Mouse (Mus musculus): ENCODE results near the gene Adgrd1. TPM values are rescaled to one million over a fixed set of nuclear protein-coding genes. Genes with fewer than 3 reads are reported as not detected.

The Adgrd1 gene
- total RNA-seq, 1 experiment from 2014 or later = 0.35 TPM

DNA sequence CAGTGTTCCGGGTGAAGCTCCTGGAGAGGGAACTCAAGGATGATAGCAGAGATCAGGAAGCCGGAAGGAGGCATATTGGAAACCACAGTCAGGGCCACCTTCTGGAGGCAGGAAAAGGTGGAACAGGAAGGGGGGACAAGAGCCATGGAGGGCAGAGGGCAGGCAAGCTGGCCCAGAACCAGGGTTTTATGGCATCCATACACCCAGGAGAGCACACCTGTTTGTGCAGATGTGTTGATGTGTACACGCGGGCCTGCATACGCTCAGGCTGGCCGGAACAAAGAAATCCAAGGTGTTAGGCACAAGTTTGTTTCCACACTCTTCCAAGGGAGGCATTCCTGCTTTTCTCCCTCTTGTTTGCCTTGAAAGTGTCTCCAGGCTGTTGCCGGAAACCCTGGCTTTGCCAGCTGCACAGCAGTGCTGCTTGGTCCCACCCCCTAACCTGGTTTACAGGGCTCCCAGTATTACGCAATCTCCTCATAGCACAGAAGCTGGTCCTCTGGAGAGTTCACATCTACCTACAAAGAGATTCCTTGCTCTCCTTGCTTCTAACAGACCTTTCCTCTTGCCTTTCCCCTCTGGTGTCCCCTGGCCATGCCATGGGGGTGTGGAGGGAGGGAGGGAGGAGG, 48.9 kb downstream of the Adgrd1 start:
- ATAC-seq (ENCODE audit: extremely low read depth, insufficient number of reproducible peaks, low FRiP score, poor library complexity, severe bottlenecking) = no peak

DNA sequence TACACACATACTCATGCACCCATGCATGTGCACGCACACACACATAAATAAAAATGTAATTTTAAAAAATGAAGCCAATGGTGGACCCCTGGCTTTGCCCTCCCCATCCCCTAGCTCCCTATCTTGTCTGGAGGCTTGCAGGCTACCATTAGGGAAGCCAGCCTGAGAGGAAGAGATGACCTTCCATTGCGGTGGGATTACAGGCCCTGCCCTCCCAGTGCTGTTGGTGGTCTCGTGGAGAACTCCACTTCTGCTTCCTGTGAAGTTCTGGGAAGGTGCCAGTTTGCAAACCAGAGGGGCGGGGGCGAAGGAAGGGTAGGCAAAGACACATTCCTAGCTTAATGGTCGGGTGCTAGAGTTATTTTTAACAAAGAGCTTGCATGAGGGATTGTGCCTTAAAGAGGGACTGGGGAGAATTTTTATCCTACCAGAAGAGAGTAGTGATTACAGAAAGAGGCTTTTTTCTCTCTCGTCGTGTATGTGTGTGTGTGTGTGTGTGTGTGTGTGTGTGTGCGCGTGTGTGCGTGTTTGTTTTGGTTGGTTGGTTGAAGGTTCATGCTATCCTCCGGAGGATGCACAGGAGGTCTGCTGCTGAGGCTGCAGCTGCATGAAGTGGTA, 50.5 kb downstream of the Adgrd1 start:
- ATAC-seq (ENCODE audit: extremely low read depth, insufficient number of reproducible peaks, low FRiP score, poor library complexity, severe bottlenecking) = no peak

DNA sequence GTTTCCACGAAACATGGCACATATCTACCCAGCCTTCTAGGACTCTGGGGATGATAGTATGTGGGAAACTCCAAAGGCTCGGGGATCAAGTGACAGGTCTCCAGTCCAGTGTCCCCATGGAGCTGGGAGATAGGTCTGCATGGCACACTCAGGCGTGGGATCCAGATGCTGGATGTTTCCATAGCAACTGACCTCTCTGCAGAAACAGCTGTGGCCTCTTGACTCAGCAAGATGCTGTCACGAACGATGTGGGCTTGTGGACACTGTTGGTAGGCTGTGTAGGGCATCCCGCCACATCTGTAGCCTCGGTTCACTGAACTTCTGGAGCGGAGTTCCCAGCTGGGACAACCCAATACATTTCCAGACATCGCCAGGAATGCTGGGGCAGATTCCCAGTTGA, 51.9 kb downstream of the Adgrd1 start:
- ATAC-seq (ENCODE audit: extremely low read depth, insufficient number of reproducible peaks, low FRiP score, poor library complexity, severe bottlenecking) = no peak

DNA sequence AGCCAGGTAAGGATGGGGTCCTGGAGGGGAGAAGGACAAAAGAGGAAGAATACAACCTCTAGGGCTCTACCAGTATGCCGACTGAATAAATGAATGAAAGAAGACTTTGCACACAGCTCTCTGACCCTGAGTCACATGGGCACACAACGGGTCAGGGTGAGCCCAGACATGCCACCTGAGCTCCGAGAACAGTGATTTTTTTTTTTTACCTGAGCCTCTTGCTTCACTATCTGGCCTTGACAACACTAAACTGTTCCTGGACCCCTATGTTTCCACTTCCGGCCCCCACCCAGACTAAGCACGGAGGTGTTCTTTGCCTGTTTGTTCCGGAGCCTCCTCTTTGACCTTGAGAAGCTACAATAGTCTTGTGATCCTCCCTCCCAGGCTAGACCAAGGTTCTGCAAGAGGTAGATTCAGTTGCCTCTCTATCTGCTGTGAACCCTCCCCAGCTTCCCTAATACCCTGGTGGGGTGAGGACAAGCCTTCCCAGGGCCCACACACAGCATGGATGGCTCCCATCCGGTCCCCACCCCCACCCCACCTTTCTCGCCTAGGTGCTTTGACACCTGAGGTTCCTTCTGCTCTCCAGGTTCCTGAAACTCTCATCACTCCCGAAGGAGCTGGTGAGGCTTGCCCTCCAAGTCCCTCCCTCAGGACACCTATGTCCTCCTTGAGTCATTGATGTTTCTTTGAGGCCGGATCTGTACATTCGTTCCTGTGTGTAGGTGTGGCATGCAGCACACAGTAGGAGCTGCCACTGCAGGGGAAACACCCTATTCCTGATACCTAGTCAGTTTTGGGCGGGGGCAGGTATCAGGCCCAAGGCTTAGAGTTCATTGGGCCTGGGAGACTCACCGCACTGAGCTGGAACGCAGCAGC, 58.7 kb downstream of the Adgrd1 start:
- no peak for ATAC-seq (ENCODE audit: extremely low read depth, insufficient number of reproducible peaks, low FRiP score, poor library complexity, severe bottlenecking)

DNA sequence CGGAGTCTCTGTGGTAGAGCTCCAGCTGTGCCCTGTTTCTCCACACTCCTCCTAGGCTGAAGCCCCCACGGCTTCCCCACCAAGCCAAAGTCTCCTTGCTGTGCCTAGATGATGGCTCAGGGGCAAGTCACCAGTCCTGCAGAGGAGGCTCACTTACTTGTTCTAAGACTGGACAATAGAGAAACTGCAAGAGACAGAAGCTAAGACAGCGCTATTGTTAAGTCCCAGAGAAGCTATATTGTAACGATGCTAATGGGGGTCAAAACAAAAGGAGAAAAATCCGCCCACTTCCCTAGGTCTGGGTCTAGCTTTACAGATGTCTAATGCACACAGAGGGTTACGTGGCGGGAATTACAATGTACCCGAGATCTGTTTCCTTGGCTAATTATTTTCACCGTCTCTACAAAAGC, 59.4 kb downstream of the Adgrd1 start:
- no peak for ATAC-seq (ENCODE audit: extremely low read depth, insufficient number of reproducible peaks, low FRiP score, poor library complexity, severe bottlenecking)

DNA sequence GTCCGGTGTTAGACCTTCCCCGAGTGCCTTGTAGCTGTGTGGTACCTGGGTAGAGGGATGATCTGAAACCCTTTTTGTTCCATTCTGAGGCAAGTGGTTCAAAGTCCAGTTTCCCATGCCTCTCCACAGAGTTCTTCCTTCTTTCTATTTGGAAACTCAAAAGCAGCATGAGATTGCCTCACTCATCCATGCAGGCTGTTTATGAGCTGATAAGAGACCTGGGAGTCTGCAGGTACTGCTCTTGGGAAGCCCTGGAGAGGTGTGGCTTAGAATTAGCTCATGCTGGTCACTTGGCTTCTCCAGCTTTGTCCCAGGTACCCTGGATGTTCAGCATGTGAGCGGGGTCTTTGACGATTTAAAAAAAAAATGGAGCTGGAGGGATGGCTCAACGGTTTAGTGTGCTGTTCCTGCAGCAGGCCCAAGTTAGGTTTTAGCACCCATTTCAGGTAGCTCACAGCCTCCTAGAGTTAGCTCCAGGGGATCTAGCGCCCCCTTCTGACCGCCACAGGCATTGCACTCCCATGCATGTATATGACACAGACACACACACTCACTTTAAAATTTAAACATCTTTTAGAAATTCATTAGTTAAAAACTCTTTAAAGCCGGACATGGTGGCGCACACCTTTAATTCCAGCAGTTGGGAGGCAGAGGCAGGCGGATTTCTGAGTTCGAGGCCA, 65.0 kb downstream of the Adgrd1 start:
- no peak for ATAC-seq (ENCODE audit: extremely low read depth, insufficient number of reproducible peaks, low FRiP score, poor library complexity, severe bottlenecking)

DNA sequence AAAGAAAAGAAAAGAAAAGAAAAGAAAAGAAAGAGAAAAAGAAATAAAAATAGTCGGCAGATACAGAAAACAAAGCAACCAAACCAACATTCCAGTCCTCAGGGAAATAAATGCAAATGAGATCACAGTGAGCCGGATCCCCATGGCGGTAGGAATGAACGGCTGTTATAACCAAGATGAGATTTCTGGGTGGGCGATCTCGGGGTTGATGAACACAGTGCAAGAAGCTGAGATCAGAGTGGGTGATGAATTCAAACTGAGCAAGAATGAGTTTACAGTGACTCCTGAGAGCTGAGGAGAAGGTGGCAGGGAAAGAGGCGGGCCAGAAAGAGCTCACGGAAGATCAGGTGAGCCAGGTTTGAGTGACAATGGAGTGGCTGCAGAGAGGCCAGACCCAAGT, 66.9 kb downstream of the Adgrd1 start:
- ATAC-seq (ENCODE audit: extremely low read depth, insufficient number of reproducible peaks, low FRiP score, poor library complexity, severe bottlenecking) = no peak

DNA sequence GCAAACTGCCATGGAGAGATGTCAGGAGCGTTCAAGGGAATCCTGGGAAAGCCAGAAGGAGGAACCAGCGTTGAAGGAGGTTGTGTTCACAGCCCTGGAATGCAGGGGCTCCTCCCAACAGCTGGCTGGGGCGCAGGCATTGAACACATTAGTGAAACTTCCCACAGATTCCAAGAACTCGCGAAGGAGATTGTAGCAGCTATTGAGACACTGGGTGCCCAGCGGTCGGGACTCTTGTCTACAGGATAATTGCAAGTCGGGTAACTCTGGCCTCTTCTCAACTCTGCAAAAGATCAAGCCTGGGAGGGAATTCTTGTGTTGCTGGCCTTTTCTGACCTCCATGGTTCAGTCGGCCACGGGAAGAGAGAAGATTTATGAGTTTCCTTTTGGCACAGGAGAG, 67.5 kb downstream of the Adgrd1 start:
- no peak for ATAC-seq (ENCODE audit: extremely low read depth, insufficient number of reproducible peaks, low FRiP score, poor library complexity, severe bottlenecking)

DNA sequence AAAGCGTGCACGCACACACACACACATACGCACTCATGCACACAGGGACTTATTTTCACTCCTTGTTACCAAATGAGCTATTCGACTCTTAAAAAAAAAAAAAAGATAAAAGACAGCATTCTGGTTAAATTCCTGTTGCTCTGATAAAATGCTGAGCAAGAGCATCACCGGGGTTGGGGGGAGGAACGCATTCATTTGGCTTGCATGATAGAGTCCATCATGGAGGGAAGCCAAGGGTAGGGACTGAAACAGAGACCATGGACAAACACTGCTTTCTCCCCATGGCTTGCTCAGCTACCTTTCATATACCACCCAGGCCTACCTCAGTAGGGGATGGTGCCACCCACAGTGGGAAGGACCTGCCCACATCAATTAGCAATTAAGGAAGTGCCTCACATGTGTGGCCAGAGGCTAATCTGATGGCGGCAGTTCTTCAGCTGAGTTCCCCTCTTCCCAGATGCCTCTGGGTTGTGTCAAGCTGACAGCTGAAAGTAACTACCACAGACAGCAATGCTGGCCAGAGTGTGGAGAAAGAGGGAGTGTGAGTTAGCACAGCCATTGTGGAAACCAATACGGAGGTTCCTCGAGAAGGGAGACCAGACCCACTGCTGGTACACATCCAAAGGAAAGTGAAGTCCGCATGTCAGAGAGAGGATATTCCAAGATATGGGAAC, 68.5 kb downstream of the Adgrd1 start:
- no peak for ATAC-seq (ENCODE audit: extremely low read depth, insufficient number of reproducible peaks, low FRiP score, poor library complexity, severe bottlenecking)

DNA sequence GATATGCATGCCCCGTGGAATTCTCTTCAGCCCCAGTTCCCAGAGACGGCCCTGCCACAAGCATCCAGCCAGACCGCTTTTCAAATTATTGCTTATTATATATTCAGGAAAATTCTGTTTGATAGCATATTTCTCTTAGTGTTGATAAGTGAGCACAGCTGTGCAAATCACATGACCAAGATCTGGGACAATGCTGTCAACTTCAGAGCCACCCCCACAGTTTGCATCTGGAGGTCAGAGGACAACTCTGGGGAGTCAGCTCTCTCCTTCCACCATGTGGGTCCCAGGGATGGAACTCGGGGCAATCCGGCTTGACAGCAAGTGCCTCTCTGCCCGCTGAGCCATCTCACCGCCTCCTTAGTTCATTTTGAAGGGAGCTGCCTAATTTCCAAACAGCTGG, 69.0 kb downstream of the Adgrd1 start:
- ATAC-seq (ENCODE audit: extremely low read depth, insufficient number of reproducible peaks, low FRiP score, poor library complexity, severe bottlenecking) = no peak

DNA sequence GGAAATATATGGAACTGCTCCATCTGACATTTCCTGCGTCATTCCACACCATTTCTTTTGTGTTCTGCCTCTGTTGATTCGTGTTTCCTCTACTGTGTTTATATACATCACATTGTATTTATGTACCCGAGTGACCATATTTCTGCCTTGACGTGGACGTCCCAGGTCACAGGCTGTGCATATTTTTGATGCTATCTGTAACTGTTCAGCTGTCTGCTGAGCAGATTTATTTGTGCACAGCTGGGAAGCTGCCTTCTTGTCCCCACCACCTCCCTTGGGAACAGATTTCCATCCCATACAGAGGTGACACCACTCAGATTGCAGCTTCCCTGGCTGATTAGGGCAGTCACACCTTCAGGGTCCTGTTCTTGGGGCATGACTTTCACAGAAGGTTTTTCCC, 72.5 kb downstream of the Adgrd1 start:
- no peak for ATAC-seq (ENCODE audit: extremely low read depth, insufficient number of reproducible peaks, low FRiP score, poor library complexity, severe bottlenecking)

DNA sequence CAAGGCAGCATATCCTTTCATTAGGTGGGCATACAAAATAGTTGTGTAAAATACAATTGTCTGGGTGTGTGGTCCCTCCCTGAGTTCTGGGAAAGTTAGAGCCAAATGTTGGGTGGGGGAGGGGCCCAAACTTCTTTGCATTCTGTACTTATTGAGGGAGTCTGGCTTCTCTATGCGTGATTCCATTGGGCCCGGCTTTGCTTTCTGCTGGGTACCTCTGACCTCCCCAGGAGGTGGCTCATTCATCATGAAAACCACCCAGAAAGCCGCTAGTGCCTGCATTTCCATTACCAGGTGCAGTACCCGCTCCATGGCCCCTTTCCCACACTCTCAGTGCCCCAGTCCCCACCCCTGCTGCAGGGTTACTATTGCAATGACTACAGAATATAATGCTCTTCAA, 73.0 kb downstream of the Adgrd1 start:
- no peak for ATAC-seq (ENCODE audit: extremely low read depth, insufficient number of reproducible peaks, low FRiP score, poor library complexity, severe bottlenecking)

DNA sequence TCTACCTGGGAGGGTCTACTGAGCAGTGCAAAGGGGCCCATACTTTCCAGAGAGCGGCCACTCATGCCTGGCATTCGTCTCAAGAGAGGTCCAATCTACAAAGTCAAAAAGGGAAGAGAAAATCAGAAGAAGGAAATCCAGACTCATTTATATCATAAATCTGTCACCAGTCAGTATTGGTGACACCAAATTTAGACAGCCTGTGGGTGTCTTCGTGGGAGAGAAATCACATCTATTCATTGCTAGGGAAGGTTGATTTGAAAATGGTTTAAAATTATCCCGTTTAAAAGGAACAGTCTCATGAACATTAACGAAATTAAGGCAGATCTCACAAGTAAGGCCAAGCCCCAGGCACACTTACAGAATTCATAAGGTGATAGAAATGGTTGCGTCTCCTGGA, 76.0 kb downstream of the Adgrd1 start:
- ATAC-seq (ENCODE audit: extremely low read depth, insufficient number of reproducible peaks, low FRiP score, poor library complexity, severe bottlenecking) = no peak

DNA sequence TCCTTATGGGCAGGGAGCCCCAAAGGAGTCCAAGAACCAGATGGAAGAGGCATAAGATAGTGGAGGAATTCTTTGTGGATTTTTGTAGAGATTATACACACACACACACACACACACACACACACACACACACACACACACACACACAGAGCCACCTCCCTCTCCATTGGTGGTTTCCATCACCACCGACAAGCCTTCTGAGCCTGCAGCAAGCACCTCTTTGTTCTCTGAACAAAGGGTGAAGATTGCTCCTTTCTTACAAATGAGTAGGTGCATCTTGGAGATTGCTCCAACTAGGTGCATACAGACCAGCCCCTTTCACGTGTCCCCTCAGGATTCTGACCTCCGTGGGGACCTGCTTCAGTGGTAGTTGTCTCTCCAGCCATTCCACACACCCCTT, 79.4 kb downstream of the Adgrd1 start:
- ATAC-seq (ENCODE audit: extremely low read depth, insufficient number of reproducible peaks, low FRiP score, poor library complexity, severe bottlenecking) = no peak

DNA sequence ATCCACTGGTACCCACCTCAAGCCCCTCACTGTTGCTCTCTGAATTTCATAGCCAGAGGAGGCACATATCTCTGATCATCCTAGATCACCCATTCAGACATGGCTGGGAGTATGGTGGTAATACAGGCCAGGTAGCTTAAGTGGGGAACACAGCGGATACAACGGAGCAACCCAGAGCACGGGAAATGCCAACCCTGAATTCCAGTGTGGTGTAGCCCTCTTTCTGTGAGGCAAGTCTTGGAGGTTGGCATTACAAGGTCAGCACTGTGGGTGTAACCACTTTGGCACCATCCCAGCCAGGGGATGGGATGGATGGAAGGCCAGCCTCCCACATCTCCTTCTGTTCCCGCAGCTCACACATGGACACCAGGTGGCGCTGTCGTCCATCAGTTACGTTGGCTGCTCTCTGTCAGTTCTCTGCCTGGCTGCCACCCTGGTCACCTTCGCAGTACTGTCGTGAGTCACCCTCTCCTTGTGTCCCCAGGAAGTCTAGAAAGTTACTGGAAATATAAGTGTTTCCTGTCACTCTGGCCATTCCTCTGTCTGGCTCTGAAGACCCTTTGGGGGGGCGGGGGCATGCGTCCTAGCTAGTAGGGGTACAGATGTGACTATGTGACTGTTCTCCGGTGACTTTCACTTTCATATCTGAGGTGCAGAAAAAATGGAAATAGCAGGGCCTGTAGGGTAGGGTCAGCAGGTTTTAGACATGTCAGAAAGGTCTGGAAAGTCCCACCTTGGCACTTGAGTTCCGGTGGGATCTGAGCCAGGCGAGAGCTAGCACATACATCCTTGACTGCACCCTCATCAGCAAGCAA, 81.4 kb downstream of the Adgrd1 start:
- peak; percentile 69 for ATAC-seq (ENCODE audit: extremely low read depth, insufficient number of reproducible peaks, low FRiP score, poor library complexity, severe bottlenecking)

DNA sequence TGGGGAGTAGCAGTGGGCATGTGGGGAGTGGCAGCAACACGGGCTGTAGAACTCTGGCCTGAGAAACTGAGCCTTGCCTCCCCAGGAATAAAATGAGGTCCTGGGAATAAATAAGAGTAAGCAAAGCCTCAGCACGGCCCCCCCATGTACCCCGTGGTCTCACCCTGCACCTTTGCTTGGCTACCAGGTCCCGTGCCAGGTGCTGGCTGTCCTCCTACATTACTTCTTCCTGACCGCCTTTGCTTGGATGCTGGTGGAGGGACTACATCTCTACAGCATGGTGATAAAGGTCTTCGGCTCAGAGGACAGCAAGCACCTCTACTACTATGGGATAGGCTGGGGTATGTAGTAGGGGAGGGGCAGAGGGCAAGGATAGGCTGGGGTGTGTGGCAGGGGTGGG, 82.8 kb downstream of the Adgrd1 start:
- no peak for ATAC-seq (ENCODE audit: extremely low read depth, insufficient number of reproducible peaks, low FRiP score, poor library complexity, severe bottlenecking)

DNA sequence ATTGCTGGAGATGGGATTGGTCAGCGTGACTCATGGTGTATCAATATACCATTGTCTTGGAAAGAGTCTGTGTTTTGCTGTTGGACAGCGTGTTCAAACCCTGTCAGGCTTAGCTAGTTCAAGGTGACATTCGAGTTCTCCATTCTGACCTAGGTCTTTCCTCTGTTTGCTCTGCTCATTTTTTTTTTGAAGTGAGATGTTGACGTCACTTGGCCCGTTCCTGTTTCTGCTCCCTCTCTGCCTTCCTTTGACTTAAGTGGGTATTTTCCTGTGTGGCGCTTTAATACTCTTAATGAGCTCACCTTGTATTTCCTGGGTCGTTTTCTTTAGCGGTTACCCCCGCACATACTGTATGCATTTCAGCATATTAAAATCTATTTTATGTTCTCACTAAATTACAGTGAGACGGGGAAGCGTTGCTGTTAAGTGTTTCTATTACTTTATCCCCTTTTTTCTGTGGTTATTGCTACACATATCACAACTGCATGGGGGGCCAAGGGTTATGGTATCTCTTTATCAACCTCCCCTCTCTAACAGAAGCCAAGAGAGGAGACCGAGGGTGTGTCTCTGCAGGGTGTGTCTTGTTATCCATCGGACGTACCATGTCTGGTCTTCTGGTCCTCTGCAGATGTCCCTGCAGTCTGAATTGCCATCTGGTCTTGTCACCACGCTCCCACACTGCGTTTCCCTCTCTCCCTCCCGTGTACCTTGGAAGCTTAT, 83.6 kb downstream of the Adgrd1 start:
- no peak for ATAC-seq (ENCODE audit: extremely low read depth, insufficient number of reproducible peaks, low FRiP score, poor library complexity, severe bottlenecking)

DNA sequence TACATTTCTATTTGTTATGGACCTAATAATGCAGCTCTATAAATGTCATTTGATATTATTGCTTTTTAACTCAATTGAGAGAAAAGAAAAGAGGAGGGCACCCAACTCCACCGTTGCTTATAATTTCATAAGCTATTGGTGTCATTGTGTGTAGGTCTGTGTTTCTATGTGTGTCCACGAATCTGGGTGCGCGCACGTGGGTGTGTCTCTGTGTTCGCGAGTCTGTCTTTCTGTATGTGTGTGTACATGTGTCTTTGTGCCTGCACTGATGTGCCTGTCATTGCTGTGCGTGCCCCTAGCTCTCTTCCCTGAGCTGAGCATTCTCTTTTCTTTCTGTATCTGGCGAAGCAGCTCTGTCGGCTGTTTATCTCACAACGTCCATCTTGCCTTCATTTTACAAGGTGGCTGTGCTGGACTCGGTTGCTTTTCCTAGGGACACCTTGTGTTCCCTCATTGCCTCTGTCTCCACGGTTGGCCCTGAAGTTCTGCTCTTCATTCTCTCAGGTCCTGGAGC, 84.2 kb downstream of the Adgrd1 start:
- ATAC-seq (ENCODE audit: extremely low read depth, insufficient number of reproducible peaks, low FRiP score, poor library complexity, severe bottlenecking) = no peak
